Mouse (Mus musculus) liver, postnatal 0 days (tissue): ENCODE measurements around the gene Fto. TPM values are rescaled to one million over a fixed set of nuclear protein-coding genes. Genes with fewer than 3 reads are reported as not detected.

Experiments used
- ATAC-seq: fragments of 200-750 bp; cut with Nextera tagmentation; 2 replicates; pipeline ENCODE4 v1.8.0; 2017; ENCODE audit warnings: mild to moderate bottlenecking, moderate library complexity
- DNase-seq: peaks from one replicate; pipeline ENCODE4 v3.0.0-alpha.2; 2016
- H3K27ac ChIP-seq: fragments of 300-500 bp; sonication (generic); 2 replicates; pipeline ENCODE4 v1.5.1; 2014; ENCODE audit warnings: antibody characterized with exemption, moderate library complexity, mild to moderate bottlenecking, low read depth
- H3K27me3 ChIP-seq: fragments of 300-500 bp; sonication (generic); 2 replicates; pipeline ENCODE4 v1.6.1; 2014; ENCODE audit warnings: low read length, control low read depth, mixed read lengths; ENCODE audit not compliant: insufficient read depth
- H3K36me3 ChIP-seq: fragments of 300-500 bp; sonication (generic); replicated peaks from 2 replicates; pipeline ENCODE4 v1.6.1; 2014; ENCODE audit warnings: mild to moderate bottlenecking, control low read depth, low read length, moderate library complexity, mixed read lengths; ENCODE audit not compliant: insufficient read depth
- H3K4me1 ChIP-seq: fragments of 300-500 bp; sonication (generic); 2 replicates; pipeline ENCODE4 v1.6.1; 2014; ENCODE audit warnings: antibody characterized with exemption, mild to moderate bottlenecking, control low read depth; ENCODE audit not compliant: insufficient read depth
- H3K4me2 ChIP-seq: fragments of 300-500 bp; sonication (generic); 2 replicates; pipeline ENCODE4 v1.6.1; 2014; ENCODE audit warnings: low read depth, mild to moderate bottlenecking, low read length, moderate library complexity, mixed read lengths
- H3K4me3 ChIP-seq: fragments of 300-500 bp; sonication (generic); 2 replicates; pipeline ENCODE4 v1.5.1; 2014; ENCODE audit warnings: low read depth, low read length
- H3K9ac ChIP-seq: fragments of 300-500 bp; sonication (generic); replicated peaks from 2 replicates; pipeline ENCODE4 v1.6.1; 2014; ENCODE audit warnings: mild to moderate bottlenecking, moderate library complexity
- H3K9me3 ChIP-seq: fragments of 300-500 bp; sonication (generic); 2 replicates; pipeline ENCODE4 v1.6.1; 2016; ENCODE audit warnings: mild to moderate bottlenecking, control low read depth, low read length, mixed read lengths
- CTCF ChIP-seq: sonication (generic); IDR thresholded peaks from 2 replicates; pipeline ENCODE4 v1.5.1; 2016; ENCODE audit warnings: antibody characterized with exemption, low read depth
- EP300 ChIP-seq: IDR thresholded peaks from 2 replicates; pipeline ENCODE4 v1.6.1; 2016; ENCODE audit warnings: antibody characterized with exemption, low read depth, mild to moderate bottlenecking
- WGBS: fragments of 180-500 bp; shearing (Covaris S2); extraction: QIAGEN DNeasy Blood & Tissue Kit; methylation state at CpG from one replicate; pipeline ENCODE4 v1.1.7; 2014; ENCODE audit not compliant: insufficient replicate concordance; 5-methylcytosine and 5-hydroxymethylcytosine counted together
- polyA plus RNA-seq: library from polyadenylated mRNA; unstranded; fragments of >200 nt; fragmentation: Nextera tagmentation; extraction: Ambion mirVana; gene quantifications from 2 replicates; pipeline ENCODE4 v1.2.1, GENCODE M21; 2015

Fto gene
- polyA plus RNA-seq, 1 experiment from 2014 or later: 10.8 TPM

DNA sequence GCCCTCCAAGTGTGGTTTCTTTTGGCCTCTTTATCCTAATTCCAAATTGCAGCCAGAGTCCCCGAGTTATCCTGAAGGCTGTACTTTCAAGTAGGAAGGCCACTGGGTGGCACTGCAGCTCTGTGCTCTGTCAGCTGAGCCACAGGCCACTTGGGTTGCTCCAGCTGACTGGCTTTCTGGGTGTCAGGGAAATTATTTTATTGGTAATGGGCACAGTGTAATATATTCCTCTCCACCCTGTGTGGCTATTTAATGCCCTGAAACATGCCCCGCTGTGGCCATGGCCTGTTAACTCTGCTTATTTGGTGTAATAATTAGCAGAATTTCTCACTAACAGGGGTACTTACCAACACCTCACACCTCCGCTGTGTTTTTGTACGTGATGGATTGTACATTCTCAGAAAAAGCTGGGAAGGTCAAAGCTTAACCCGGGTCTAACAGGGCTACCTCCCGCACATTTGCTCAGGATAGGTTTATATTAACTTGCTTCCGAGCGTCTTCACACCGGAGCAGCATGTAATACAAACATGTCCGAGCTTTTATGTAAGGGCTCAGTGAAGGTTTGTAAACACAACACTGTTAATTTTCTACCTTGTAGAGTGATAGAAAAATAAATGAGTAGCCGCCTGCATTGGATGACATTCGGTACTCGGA, 65.6 kb downstream of the Fto start:
- H3K9ac ChIP-seq: no peak overlapping the region
- peak overlapping the region; percentile 77 for H3K27ac ChIP-seq
- WGBS: 53% methylated on average over 13 of the region's 13 CpGs
- peaks cover 39% of the 10 kb centered on the region for H3K4me1 ChIP-seq
- H3K9me3 ChIP-seq: no peaks in the 10 kb centered on the region
- TF ChIP-seq CTCF (peak; percentile 77), EP300 (no peak)
- peak; percentile 72 for ATAC-seq
- H3K36me3 ChIP-seq: no peaks in the 10 kb centered on the region
- H3K27me3 ChIP-seq: no peaks in the 10 kb centered on the region
- H3K4me2 ChIP-seq: peak overlapping the region; percentile 14; the same call in 1 of the 2 replicates
- DNase-seq: peak; percentile 77
- no peak overlapping the region for H3K4me3 ChIP-seq

DNA sequence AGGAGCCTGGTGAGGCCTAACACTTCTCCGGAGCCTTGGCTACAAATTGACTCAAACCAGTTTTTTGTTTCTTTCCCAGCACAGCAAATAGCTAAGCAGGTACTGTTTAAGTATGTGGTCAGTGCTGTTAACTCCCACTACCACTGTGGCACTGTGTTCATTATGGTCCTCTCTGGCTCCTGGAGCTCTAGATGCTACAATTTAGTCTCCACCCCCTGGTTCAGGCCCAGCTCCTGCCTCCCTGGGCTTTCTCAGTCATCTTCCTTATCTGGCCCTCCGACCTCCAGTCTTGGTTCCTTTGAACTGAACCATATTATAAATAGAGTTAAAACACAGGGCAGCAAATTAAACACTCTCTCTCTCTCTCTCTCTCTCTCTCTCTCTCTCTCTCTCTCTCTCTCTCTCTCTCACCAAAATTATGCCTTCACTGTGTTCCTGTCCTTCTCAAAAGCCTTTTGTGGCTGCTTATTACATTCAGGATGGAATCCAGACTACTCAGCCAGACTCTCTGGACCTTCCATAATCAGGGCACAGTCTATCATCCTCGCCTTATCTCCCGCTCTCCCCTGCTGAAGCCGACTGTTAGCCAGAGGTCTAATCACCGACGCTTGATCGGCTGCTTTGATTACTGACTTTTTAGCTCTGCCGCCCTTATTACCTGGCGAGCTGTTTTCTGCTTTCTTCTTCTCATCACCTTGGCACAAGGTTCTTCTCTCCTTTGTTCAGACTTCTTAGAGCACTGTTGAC, 67.6 kb downstream of the Fto start:
- H3K4me3 ChIP-seq: no peak overlapping the region
- WGBS: 36% methylated on average over 10 of the region's 10 CpGs
- H3K36me3 ChIP-seq: no peaks in the 10 kb centered on the region
- no peak overlapping the region; the same call in 1 of the 2 replicates for H3K9ac ChIP-seq
- H3K9me3 ChIP-seq: no peaks in the 10 kb centered on the region
- peak overlapping the region; percentile 40 for H3K4me2 ChIP-seq
- H3K27me3 ChIP-seq: no peaks in the 10 kb centered on the region
- H3K27ac ChIP-seq: peak overlapping the region; percentile 77
- H3K4me1 ChIP-seq: peaks cover 36% of the 10 kb centered on the region
- ATAC-seq (no peak), DNase-seq (no peak)
- no peak for TF ChIP-seq EP300
- TF ChIP-seq CTCF: no peak

DNA sequence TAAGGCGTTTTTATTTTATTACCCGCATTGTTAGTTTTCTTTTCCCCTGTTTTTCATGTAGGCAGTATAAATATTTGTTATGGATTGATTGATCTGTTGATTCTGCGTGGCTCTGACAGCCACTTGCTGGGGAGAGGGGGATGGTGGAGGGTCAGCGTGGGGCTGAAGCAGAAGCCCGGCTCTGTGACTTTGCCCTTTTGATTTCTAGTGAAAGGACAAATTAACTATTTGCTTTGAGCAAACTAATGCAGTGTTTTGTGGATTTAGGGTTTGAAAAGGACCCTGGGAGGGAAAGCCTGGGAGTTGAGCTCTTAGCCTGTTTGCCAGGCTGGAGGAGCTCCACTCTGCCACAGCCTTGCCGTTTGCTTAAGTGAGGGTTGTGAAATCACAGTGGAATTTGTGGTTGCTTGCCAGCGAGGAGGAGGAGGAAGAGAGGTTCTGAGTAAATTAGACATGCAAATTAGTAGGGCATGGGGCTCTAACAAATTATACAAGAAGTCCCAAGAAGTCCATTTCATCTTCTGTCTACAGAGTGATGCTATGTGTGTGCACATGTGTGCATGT, 68.3 kb downstream of the Fto start:
- peak overlapping the region; percentile 40 for H3K4me2 ChIP-seq
- ATAC-seq (peak; percentile 70), DNase-seq (peak; percentile 56)
- H3K27me3 ChIP-seq: no peaks in the 10 kb centered on the region
- H3K9me3 ChIP-seq: no peaks in the 10 kb centered on the region
- H3K27ac ChIP-seq: peak overlapping the region; percentile 77
- TF ChIP-seq CTCF (no peak), EP300 (peak; percentile 38)
- H3K4me1 ChIP-seq: peaks cover 34% of the 10 kb centered on the region
- no peaks in the 10 kb centered on the region for H3K36me3 ChIP-seq
- no peak overlapping the region for H3K9ac ChIP-seq
- WGBS: 26% methylated on average over 7 of the region's 7 CpGs
- no peak overlapping the region for H3K4me3 ChIP-seq

DNA sequence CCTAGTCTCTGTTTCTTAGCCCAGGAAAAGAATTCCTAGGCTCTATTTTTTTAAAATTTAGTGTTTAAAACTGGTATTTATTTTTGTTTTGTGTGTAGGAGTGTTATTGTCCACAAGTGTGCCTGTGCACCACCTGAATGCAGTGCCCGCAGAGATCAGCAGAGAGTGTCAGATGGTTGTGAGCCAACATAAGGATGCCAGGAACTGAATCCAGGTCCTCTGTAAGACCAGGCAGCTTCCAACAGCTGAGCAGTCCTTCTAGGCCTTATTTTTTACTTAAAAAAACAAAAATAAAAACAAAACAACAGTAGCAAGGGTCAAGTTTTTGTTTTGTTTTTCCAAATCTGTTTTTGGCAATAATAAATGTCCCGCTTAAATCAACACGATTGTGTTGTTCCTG, 69.9 kb downstream of the Fto start:
- H3K27ac ChIP-seq: no peak overlapping the region
- H3K4me3 ChIP-seq: no peak overlapping the region
- H3K9ac ChIP-seq: no peak overlapping the region
- no peak for TF ChIP-seq EP300
- TF ChIP-seq CTCF: no peak
- ATAC-seq (no peak), DNase-seq (no peak)
- no peaks in the 10 kb centered on the region for H3K27me3 ChIP-seq
- no peaks in the 10 kb centered on the region for H3K9me3 ChIP-seq
- 75% methylated on average over 3 of the region's 3 CpGs for whole genome bisulfite sequencing
- peaks cover 22% of the 10 kb centered on the region for H3K4me1 ChIP-seq
- H3K36me3 ChIP-seq: no peaks in the 10 kb centered on the region
- H3K4me2 ChIP-seq: no peak overlapping the region

DNA sequence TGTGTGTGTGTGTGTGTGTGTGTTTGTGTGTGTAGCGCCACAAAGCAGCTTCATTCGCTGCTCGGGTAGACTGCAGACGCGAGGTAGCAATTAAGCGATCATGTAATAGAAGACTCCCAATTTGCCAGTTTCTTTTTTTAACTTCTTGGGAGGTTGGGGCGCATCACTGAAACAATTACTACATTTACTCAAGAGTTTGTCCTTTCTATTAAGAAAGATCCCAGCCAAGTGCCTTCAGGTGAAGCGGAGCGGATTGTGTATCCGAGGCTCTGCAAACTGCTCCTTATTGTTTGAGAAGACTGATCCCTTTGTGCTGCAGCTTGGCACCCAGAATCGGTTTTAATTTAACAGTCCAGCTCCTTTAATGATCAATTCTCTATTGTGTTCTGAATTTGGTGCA, 70.5 kb downstream of the Fto start:
- ATAC-seq (no peak), DNase-seq (no peak)
- 87% methylated on average over 11 of the region's 11 CpGs for WGBS

DNA sequence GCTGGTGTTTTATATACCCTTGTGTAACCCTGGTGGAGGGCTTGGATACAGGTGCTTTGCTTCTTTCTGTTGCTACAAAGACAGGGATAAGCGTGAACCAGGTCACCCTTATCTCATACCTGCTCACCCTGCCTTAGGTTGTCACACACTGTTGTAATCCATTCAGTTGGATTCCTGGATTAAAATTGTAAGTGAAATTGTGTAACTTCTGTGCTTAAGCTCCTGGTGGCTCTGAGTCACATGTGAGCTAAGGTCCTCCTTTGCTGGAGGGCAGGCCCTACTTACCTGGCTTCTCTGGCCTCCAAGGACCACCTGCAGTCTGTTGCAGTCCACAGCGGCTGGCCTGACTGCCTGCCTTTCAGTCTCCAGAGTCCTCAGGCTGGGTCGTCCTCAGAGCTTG, 71.1 kb downstream of the Fto start:
- no peak for DNase-seq
- Histone ChIP-seq H3K4me2 (no peak overlapping the region), H3K36me3 (no peaks in the 10 kb centered on the region), H3K4me3 (no peak overlapping the region), H3K27me3 (no peaks in the 10 kb centered on the region), H3K27ac (peak overlapping the region; percentile 71), H3K4me1 (peaks cover 30% of the 10 kb centered on the region), H3K9ac (no peak overlapping the region), H3K9me3 (no peaks in the 10 kb centered on the region)
- WGBS: 65% methylated on average over 3 of the region's 3 CpGs
- 0 out of 2 replicates have a peak, but pooled peaks have one; percentile 11 for ATAC-seq
- TF ChIP-seq EP300: no peak

More for the DNA sequence above, 70.5 kb downstream of the Fto start:
- Histone ChIP-seq H3K4me3 (no peak overlapping the region), H3K4me2 (no peak overlapping the region), H3K36me3 (no peaks in the 10 kb centered on the region), H3K27ac (peak overlapping the region; percentile 71; the same call in 1 of the 2 replicates), H3K9ac (no peak overlapping the region), H3K27me3 (no peaks in the 10 kb centered on the region), H3K9me3 (no peaks in the 10 kb centered on the region), H3K4me1 (peaks cover 28% of the 10 kb centered on the region)
- no peak for TF ChIP-seq EP300
- TF ChIP-seq CTCF: no peak
